Mouse (Mus musculus) megakaryocyte, embryonic 14.5 days (primary cell): ENCODE measurements around the gene Gm266.

ENCODE experiments used
- FLI1 ChIP-seq: IDR thresholded peaks from 2 replicates; pipeline ENCODE4 v1.6.1; 2012; ENCODE audit warnings: low read length, inconsistent platforms, mixed read lengths
- GATA1 ChIP-seq: IDR thresholded peaks from 3 replicates; pipeline ENCODE4 v1.6.1; 2012; ENCODE audit warnings: mixed read lengths, low read length, inconsistent platforms, borderline replicate concordance

DNA sequence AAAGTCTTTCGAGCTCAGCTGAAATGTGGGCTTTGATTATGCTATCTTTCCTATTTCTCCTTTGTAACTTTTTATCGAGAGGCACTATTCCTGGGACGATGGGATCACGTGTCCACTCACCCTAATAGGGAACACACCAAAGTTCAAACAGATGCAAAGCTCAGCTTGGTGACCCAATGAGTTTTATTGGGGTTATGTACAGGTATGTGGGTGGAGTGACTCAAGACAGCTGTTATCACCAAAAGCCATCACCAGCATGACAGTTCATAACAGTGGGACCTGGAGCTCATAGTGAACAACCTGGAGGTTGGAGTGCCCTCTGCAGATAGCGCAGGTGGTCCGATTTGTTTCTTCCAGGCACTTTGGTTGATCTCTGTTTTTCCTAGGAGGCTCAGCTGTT is 46.8 kb downstream of the Gm266 start:
- TF ChIP-seq GATA1 (no peak), FLI1 (no peak)
